Mouse (Mus musculus): ENCODE measurements around the gene Fam189a1. TPM values are rescaled to one million over a fixed set of nuclear protein-coding genes. Genes with fewer than 3 reads are reported as not detected.
A peak's percentile ranks its signal among the peaks of the same experiment; 100 is the strongest.

Fam189a1 gene
- polyA plus RNA-seq (2014; fragmentation: Nextera tagmentation; extraction: Ambion mirVana): 0.40 and 0.65 TPM in 2 replicates

DNA sequence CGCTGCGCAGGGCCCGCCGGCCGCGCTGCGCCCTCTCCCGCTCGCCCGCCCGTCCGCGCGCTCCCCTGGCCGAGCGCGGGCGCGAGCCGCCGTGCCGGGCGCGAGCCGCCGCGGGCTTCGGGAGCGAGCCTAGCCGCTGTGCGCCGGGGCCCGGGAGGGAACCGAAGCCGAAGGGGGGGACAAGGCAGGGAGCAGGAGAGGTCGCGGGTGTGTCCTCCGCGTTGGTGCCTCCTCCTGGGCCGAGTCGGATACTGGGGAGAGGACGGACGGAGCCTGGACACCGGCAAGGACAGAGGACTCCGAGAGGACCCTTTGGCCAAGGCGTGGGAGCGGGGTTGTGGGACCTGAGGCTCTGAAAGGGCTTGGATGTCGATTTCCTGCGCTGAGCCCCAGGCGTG, at the start of gene Fam189a1:
Fam189a1 (minus strand) TSS at position 57 of the 398 bp plus-strand sequence.
- H3K27me3 ChIP-seq (ENCODE audit: control insufficient read depth, insufficient read depth, low read length): peaks cover 47% of the 10 kb centered on the region
- H3K4me3 ChIP-seq (ENCODE audit: low read length): peak within 1 kb of the TSS; percentile 61
- no peak within 1 kb of the TSS for H3K27ac ChIP-seq (ENCODE audit: low read depth, low read length)
- under 1% methylated on average over 22 of the region's 50 CpGs for WGBS
- H3K36me3 ChIP-seq (ENCODE audit: control insufficient read depth, insufficient read depth, low read length): no peaks in the 10 kb centered on the region
- peaks cover 3% of the 10 kb centered on the region; the same call in 1 of the 2 replicates for H3K4me1 ChIP-seq (ENCODE audit: control insufficient read depth, insufficient read depth, low read length)
- peak; percentile 81 for ATAC-seq (ENCODE audit: low FRiP score, low TSS enrichment)
- no peaks in the 10 kb centered on the region for H3K9me3 ChIP-seq (ENCODE audit: control insufficient read depth, low read length)
- H3K4me2 ChIP-seq (replicated peaks; ENCODE audit: low read depth, low read length): peak within 1 kb of the TSS; percentile 100
- H3K9ac ChIP-seq (ENCODE audit: low read depth, low read length): peak within 1 kb of the TSS; percentile 61

DNA sequence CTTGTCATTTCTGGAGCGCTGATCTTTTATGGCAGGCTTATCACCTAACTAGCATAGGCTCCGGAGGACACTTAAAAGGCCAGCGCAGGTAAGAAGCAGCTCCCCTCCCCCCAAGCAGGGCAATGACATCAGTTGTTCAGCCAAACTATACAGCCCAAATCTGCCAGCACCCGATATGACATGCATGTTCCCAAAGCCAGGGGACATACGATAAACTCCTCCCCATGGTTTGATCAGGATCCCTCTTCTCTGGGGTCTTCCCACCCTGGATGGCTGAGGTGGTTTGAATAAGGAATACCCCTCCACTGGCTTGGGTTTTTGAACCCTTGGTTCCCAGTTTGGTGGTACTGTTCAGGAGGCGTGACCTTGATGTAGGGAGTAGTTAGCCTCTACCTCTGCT, 49.7 kb upstream of the Fam189a1 start:
- Histone ChIP-seq H3K4me2 (replicated peaks; ENCODE audit: low read depth, low read length) (no peak overlapping the region), H3K27me3 (ENCODE audit: control insufficient read depth, insufficient read depth, low read length) (no peaks in the 10 kb centered on the region), H3K9me3 (ENCODE audit: control insufficient read depth, low read length) (no peaks in the 10 kb centered on the region; the same call in 1 of the 2 replicates), H3K4me1 (ENCODE audit: control insufficient read depth, insufficient read depth, low read length) (no peaks in the 10 kb centered on the region), H3K9ac (ENCODE audit: low read depth, low read length) (no peak overlapping the region), H3K4me3 (ENCODE audit: low read length) (no peak overlapping the region), H3K27ac (ENCODE audit: low read depth, low read length) (no peak overlapping the region), H3K36me3 (ENCODE audit: control insufficient read depth, insufficient read depth, low read length) (no peaks in the 10 kb centered on the region)
- 92% methylated on average over 6 of the region's 6 CpGs for WGBS
- ATAC-seq (ENCODE audit: low FRiP score, low TSS enrichment): no peak

- 84% methylated on average over 10 of the region's 10 CpGs for WGBS
- Histone ChIP-seq H3K4me2 (replicated peaks; ENCODE audit: low read depth, low read length) (no peak overlapping the region), H3K27me3 (ENCODE audit: control insufficient read depth, insufficient read depth, low read length) (no peaks in the 10 kb centered on the region), H3K9ac (ENCODE audit: low read depth, low read length) (no peak overlapping the region), H3K9me3 (ENCODE audit: control insufficient read depth, low read length) (no peaks in the 10 kb centered on the region; the same call in 1 of the 2 replicates), H3K4me1 (ENCODE audit: control insufficient read depth, insufficient read depth, low read length) (no peaks in the 10 kb centered on the region), H3K36me3 (ENCODE audit: control insufficient read depth, insufficient read depth, low read length) (no peaks in the 10 kb centered on the region), H3K4me3 (ENCODE audit: low read length) (no peak overlapping the region), H3K27ac (ENCODE audit: low read depth, low read length) (no peak overlapping the region)
- no peak for ATAC-seq (ENCODE audit: low FRiP score, low TSS enrichment)
Observed at GRCm38 (mm10) chr7:65202719-65203118, 46.3 kb upstream of the Fam189a1 start.

DNA sequence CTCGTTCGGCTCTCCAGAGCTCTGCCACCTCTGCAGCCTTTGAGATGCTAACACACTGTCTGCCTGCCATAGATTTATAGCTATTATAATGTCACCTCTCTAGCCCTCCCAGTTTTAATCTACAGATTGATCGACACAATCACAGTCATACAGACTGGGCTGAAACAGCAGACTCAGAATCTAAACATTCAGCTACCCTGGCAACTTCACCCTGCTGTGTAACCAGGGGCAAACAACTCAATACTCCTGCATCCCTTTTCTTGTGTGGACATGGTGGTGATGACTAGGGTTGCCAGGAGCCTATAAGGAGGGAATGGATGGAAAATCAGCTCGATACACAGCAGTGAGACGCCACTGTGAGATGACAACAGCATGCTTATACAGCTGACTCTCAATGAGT, 24.3 kb upstream of the Fam189a1 start:
- no peak overlapping the region for H3K27ac ChIP-seq (ENCODE audit: low read depth, low read length)
- no peaks in the 10 kb centered on the region for H3K9me3 ChIP-seq (ENCODE audit: control insufficient read depth, low read length)
- H3K4me1 ChIP-seq (ENCODE audit: control insufficient read depth, insufficient read depth, low read length): no peaks in the 10 kb centered on the region
- no peak overlapping the region for H3K4me2 ChIP-seq (replicated peaks; ENCODE audit: low read depth, low read length)
- no peaks in the 10 kb centered on the region for H3K36me3 ChIP-seq (ENCODE audit: control insufficient read depth, insufficient read depth, low read length)
- H3K27me3 ChIP-seq (ENCODE audit: control insufficient read depth, insufficient read depth, low read length): no peaks in the 10 kb centered on the region
- WGBS: 73% methylated on average over 5 of the region's 5 CpGs
- no peak for ATAC-seq (ENCODE audit: low FRiP score, low TSS enrichment)
- H3K9ac ChIP-seq (ENCODE audit: low read depth, low read length): no peak overlapping the region
- no peak overlapping the region for H3K4me3 ChIP-seq (ENCODE audit: low read length)

DNA sequence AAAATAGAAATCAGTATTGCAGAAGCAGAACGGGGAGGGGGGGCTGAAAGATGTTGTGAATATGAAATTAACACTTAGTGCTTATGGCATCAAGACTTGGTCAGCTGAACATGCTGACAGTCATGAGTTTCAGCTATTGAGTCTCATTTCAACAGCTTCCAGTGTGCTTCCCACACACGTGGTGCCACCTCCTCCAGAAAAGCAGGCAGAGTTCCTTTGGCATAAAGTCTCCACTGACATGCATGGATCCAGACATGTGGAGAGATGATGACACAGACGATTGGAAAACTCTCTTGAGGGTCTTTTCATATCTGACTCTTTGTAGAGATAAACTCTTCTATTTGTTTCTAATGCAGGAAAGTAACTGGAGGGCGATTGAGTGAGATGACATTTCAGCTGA, 14.4 kb upstream of the Fam189a1 start:
- H3K9ac ChIP-seq (ENCODE audit: low read depth, low read length): no peak overlapping the region
- WGBS: 83% methylated on average over 4 of the region's 4 CpGs
- no peak for ATAC-seq (ENCODE audit: low FRiP score, low TSS enrichment)

GRCm38 (mm10) chr7:65157031-65158025, 958 bp upstream of the Fam189a1 start:
- no peak for ATAC-seq (ENCODE audit: low FRiP score, low TSS enrichment)
- peaks cover 3% of the 10 kb centered on the region; the same call in 1 of the 2 replicates for H3K4me1 ChIP-seq (ENCODE audit: control insufficient read depth, insufficient read depth, low read length)
- H3K36me3 ChIP-seq (ENCODE audit: control insufficient read depth, insufficient read depth, low read length): no peaks in the 10 kb centered on the region
- H3K4me2 ChIP-seq (replicated peaks; ENCODE audit: low read depth, low read length): peak overlapping the region; percentile 100
- peaks cover 47% of the 10 kb centered on the region for H3K27me3 ChIP-seq (ENCODE audit: control insufficient read depth, insufficient read depth, low read length)
- H3K27ac ChIP-seq (ENCODE audit: low read depth, low read length): no peak overlapping the region
- 14% methylated on average over 16 of the region's 16 CpGs for WGBS
- H3K9ac ChIP-seq (ENCODE audit: low read depth, low read length): no peak overlapping the region
- H3K4me3 ChIP-seq (ENCODE audit: low read length): peak overlapping the region; percentile 61
- H3K9me3 ChIP-seq (ENCODE audit: control insufficient read depth, low read length): no peaks in the 10 kb centered on the region

More for the DNA sequence above, 14.4 kb upstream of the Fam189a1 start:
- no peak overlapping the region for H3K4me3 ChIP-seq (ENCODE audit: low read length)
- H3K4me2 ChIP-seq (replicated peaks; ENCODE audit: low read depth, low read length): no peak overlapping the region
- no peak overlapping the region for H3K27ac ChIP-seq (ENCODE audit: low read depth, low read length)
- no peaks in the 10 kb centered on the region for H3K4me1 ChIP-seq (ENCODE audit: control insufficient read depth, insufficient read depth, low read length)
- no peaks in the 10 kb centered on the region for H3K36me3 ChIP-seq (ENCODE audit: control insufficient read depth, insufficient read depth, low read length)
- no peaks in the 10 kb centered on the region for H3K9me3 ChIP-seq (ENCODE audit: control insufficient read depth, low read length)
- no peaks in the 10 kb centered on the region for H3K27me3 ChIP-seq (ENCODE audit: control insufficient read depth, insufficient read depth, low read length)

DNA sequence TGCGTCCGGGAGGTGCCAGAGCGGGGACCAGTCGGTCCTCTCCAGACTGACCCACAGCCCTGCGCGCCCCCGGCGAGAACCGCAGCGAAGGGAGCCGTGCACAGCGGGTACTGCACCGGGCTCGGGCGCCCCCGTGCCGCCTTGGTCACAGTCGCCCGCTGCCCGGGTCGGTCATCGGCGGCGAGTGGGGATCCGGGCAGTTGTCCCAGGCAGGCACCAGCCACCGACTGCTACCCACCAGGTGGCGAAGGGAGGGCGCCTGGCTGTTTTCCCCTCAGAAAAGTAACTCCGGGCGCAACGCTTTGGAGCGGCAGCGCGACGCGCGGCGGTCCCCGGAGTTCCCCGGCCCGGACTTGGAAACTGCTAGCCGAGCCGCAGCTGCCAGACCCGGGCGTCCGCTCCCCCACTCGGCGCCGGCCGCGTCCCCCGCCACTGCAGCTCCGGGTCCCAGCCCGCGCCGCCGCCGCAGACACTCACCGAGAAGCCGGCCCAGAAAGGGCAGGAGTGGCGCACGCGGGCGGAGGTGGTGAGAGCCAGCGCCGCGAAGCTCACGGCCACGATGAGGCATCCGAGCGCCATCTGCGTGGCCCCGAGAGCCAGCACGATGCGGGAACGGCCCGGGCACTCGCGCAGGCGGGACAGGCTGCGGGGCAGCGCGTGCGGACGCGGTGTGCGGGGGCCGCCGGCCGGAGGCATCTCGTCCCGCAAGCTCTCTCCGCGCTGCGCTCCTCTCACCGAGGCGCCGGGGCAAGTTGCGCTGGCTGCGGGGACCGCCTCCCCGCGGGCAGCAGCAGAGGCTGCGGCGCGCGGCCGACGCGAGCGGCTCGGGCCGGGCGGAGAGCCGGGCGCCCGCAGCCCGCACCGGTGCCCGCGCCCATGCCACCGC, 499 bp downstream of the Fam189a1 start:
- WGBS: under 1% methylated on average over 113 of the region's 122 CpGs
- ATAC-seq (ENCODE audit: low FRiP score, low TSS enrichment): peak; percentile 82

DNA sequence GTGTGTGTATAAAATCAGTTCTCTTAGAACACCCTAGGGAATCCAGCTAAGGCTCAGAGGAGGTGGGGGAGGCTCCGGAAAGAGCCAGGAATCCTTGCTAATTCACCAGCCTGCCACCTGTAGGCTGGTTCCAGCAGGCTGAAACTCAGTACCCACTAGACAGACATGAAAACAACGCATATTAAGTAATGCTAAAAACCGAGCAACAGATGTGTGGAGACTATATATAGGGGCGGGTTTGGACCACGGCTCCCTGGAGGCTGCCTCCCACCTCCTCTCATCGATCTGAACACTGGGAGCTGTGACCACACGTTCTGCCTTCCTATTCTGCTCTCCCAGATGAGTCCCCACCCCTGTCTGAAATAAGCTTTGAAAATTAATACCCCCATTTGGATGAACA, 1.8 kb downstream of the Fam189a1 start:
- ATAC-seq (ENCODE audit: low FRiP score, low TSS enrichment): no peak
- peaks cover 3% of the 10 kb centered on the region; the same call in 1 of the 2 replicates for H3K4me1 ChIP-seq (ENCODE audit: control insufficient read depth, insufficient read depth, low read length)
- no peak overlapping the region for H3K4me3 ChIP-seq (ENCODE audit: low read length)
- no peaks in the 10 kb centered on the region for H3K36me3 ChIP-seq (ENCODE audit: control insufficient read depth, insufficient read depth, low read length)
- H3K4me2 ChIP-seq (replicated peaks; ENCODE audit: low read depth, low read length): no peak overlapping the region
- WGBS: 7% methylated on average over 7 of the region's 7 CpGs
- H3K9me3 ChIP-seq (ENCODE audit: control insufficient read depth, low read length): no peaks in the 10 kb centered on the region
- H3K9ac ChIP-seq (ENCODE audit: low read depth, low read length): no peak overlapping the region
- H3K27ac ChIP-seq (ENCODE audit: low read depth, low read length): no peak overlapping the region
- H3K27me3 ChIP-seq (ENCODE audit: control insufficient read depth, insufficient read depth, low read length): peaks cover 47% of the 10 kb centered on the region

More for the DNA sequence above, 499 bp downstream of the Fam189a1 start:
- peaks cover 47% of the 10 kb centered on the region for H3K27me3 ChIP-seq (ENCODE audit: control insufficient read depth, insufficient read depth, low read length)
- H3K27ac ChIP-seq (ENCODE audit: low read depth, low read length): no peak overlapping the region
- H3K9me3 ChIP-seq (ENCODE audit: control insufficient read depth, low read length): no peaks in the 10 kb centered on the region
- H3K9ac ChIP-seq (ENCODE audit: low read depth, low read length): peak overlapping the region; percentile 61
- peak overlapping the region; percentile 100 for H3K4me2 ChIP-seq (replicated peaks; ENCODE audit: low read depth, low read length)
- peaks cover 3% of the 10 kb centered on the region; the same call in 1 of the 2 replicates for H3K4me1 ChIP-seq (ENCODE audit: control insufficient read depth, insufficient read depth, low read length)
- H3K36me3 ChIP-seq (ENCODE audit: control insufficient read depth, insufficient read depth, low read length): no peaks in the 10 kb centered on the region
- H3K4me3 ChIP-seq (ENCODE audit: low read length): peak overlapping the region; percentile 61
